Mouse (Mus musculus) 3T3-L1 (cell line): ENCODE data around the gene Abcc4.

ENCODE experiments used
- DNase-seq: peaks from one replicate; pipeline ENCODE4 v3.0.0-alpha.2; 2015; ENCODE audit warnings: low read depth, low spot score

The Abcc4 gene

GRCm38 (mm10) chr14:118506591-118507146 is 199.3 kb downstream of the Abcc4 start:
- peak; percentile 20 for DNase-seq

GRCm38 (mm10) chr14:118496767-118497166 is 209.3 kb downstream of the Abcc4 start:
- DNase-seq, result no peak

- DNase-seq, result no peak
Measured at GRCm38 (mm10) chr14:118495458-118495857, 210.6 kb downstream of the Abcc4 start.

GRCm38 (mm10) chr14:118491708-118492107 is 214.3 kb downstream of the Abcc4 start:
- DNase-seq, result no peak

- DNase-seq, result no peak
Measured at GRCm38 (mm10) chr14:118491300-118491699, 214.7 kb downstream of the Abcc4 start.

- DNase-seq, result no peak
Measured at GRCm38 (mm10) chr14:118490525-118490924, 215.5 kb downstream of the Abcc4 start.

- no peak for DNase-seq
Measured at GRCm38 (mm10) chr14:118486349-118486748, 219.7 kb downstream of the Abcc4 start.

GRCm38 (mm10) chr14:118485646-118486045 is 220.4 kb downstream of the Abcc4 start:
- no peak for DNase-seq

- DNase-seq, result no peak
Measured at GRCm38 (mm10) chr14:118482320-118482719, 223.7 kb downstream of the Abcc4 start.

- peak; percentile 5 for DNase-seq
Measured at GRCm38 (mm10) chr14:118481779-118482178, 224.2 kb downstream of the Abcc4 start.

GRCm38 (mm10) chr14:118476329-118476728 is 229.7 kb downstream of the Abcc4 start:
- DNase-seq, result no peak

GRCm38 (mm10) chr14:118475100-118475454 is 230.9 kb downstream of the Abcc4 start:
- DNase-seq, result no peak

GRCm38 (mm10) chr14:118474226-118475099 is 231.6 kb downstream of the Abcc4 start:
- no peak for DNase-seq

GRCm38 (mm10) chr14:118473831-118474193 is 232.2 kb downstream of the Abcc4 start:
- no peak for DNase-seq

- DNase-seq, result no peak
Measured at GRCm38 (mm10) chr14:118473188-118473830, 232.7 kb downstream of the Abcc4 start.

- no peak for DNase-seq
Measured at GRCm38 (mm10) chr14:118465331-118465730, 240.7 kb downstream of the Abcc4 start.

- no peak for DNase-seq
Measured at GRCm38 (mm10) chr14:118464401-118464800, 241.6 kb downstream of the Abcc4 start.

GRCm38 (mm10) chr14:118452572-118452971 is 253.4 kb downstream of the Abcc4 start:
- DNase-seq, result no peak

- DNase-seq, result no peak
Measured at GRCm38 (mm10) chr14:118440155-118440554, 265.9 kb downstream of the Abcc4 start.

- no peak for DNase-seq
Measured at GRCm38 (mm10) chr14:118437156-118437931, 268.7 kb downstream of the Abcc4 start.

GRCm38 (mm10) chr14:118436791-118437155 is 269.2 kb downstream of the Abcc4 start:
- DNase-seq, result no peak
